Mouse (Mus musculus): ENCODE results near the gene Bcar3. TPM values are rescaled to one million over a fixed set of nuclear protein-coding genes. Genes with fewer than 3 reads are reported as not detected.

Gene Bcar3
- polyA plus RNA-seq, 1 experiment from 2014 or later: 2.8 TPM

GRCm38 (mm10) chr3:122343437-122343853 lies 49.5 kb downstream of the Bcar3 start:
- H3K4me1 ChIP-seq (ENCODE audit: control insufficient read depth in 2 of 2, insufficient read depth in 2 of 2, low read length in 2 of 2): peaks cover 0 to 2% of the 10 kb centered on the region in 2 experiments; a peak in 2 of 4 replicates
- H3K4me3 ChIP-seq (ENCODE audit: control insufficient read depth in 1 of 2, insufficient read depth in 1 of 2, low read depth in 1 of 2, low read length in 2 of 2): no peak overlapping the region
- no peak overlapping the region for H3K27ac ChIP-seq (replicated peaks in 1 of 2; ENCODE audit: control insufficient read depth in 1 of 2, insufficient read depth in 1 of 2, low read depth in 2 of 2, low read length in 2 of 2)
- H3K4me2 ChIP-seq (ENCODE audit: low read length): no peak overlapping the region
- no peaks in the 10 kb centered on the region for H3K36me3 ChIP-seq (ENCODE audit: control insufficient read depth, insufficient read depth, low read length)
- no peak for ATAC-seq (ENCODE audit: insufficient number of reproducible peaks, insufficient read depth, low FRiP score, low read depth)
- H3K27me3 ChIP-seq (ENCODE audit: control insufficient read depth, insufficient read depth, low read length): peaks cover 20% of the 10 kb centered on the region
- no peak overlapping the region for H3K9ac ChIP-seq (ENCODE audit: low read length)
- 61% methylated on average over 9 of the region's 9 CpGs for WGBS
- H3K9me3 ChIP-seq (ENCODE audit: control insufficient read depth, low read length): no peaks in the 10 kb centered on the region

- peaks cover 18% of the 10 kb centered on the region for H3K27me3 ChIP-seq (ENCODE audit: control insufficient read depth, insufficient read depth, low read length)
- no peak overlapping the region for H3K4me3 ChIP-seq (ENCODE audit: control insufficient read depth in 1 of 2, insufficient read depth in 1 of 2, low read depth in 1 of 2, low read length in 2 of 2)
- H3K27ac ChIP-seq (replicated peaks in 1 of 2; ENCODE audit: control insufficient read depth in 1 of 2, insufficient read depth in 1 of 2, low read depth in 2 of 2, low read length in 2 of 2): no peak overlapping the region
- no peak overlapping the region for H3K4me2 ChIP-seq (ENCODE audit: low read length)
- no peaks in the 10 kb centered on the region for H3K9me3 ChIP-seq (ENCODE audit: control insufficient read depth, low read length)
- no peak overlapping the region for H3K9ac ChIP-seq (ENCODE audit: low read length)
- 65% methylated on average over 5 of the region's 5 CpGs for WGBS
- no peak for ATAC-seq (ENCODE audit: insufficient number of reproducible peaks, insufficient read depth, low FRiP score, low read depth)
- no peaks in the 10 kb centered on the region for H3K36me3 ChIP-seq (ENCODE audit: control insufficient read depth, insufficient read depth, low read length)
- H3K4me1 ChIP-seq (ENCODE audit: control insufficient read depth in 2 of 2, insufficient read depth in 2 of 2, low read length in 2 of 2): peaks cover 0 to 2% of the 10 kb centered on the region in 2 experiments; a peak in 2 of 4 replicates
Observed at GRCm38 (mm10) chr3:122344350-122344749, 50.4 kb downstream of the Bcar3 start.

DNA sequence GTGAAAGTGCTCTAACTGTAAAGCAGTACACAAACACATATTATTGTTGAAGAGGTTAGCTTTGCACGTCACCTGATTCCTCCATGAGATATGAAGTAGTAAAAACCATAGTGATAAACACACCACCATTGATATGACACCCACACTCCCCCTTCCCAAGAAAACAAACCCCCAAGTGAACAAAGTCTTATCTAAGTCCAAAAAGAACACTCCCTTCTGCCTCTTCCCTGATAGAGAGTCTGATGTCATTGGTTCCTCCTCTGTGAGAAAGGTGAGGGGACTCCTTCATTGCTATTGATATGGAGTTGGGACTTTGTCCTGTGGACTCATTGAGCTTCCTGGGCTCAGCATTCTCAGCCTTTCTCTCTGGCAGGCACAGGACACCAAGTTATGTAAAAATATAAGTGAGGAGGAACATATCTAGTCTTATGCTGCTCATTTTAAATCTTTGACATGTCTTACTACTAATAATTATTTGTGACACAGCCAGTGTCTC lies 52.1 kb downstream of the Bcar3 start:
- WGBS: 66% methylated on average over 1 of the region's 1 CpGs
- Histone ChIP-seq H3K4me3 (ENCODE audit: control insufficient read depth in 1 of 2, insufficient read depth in 1 of 2, low read depth in 1 of 2, low read length in 2 of 2) (no peak overlapping the region), H3K27ac (replicated peaks in 1 of 2; ENCODE audit: control insufficient read depth in 1 of 2, insufficient read depth in 1 of 2, low read depth in 2 of 2, low read length in 2 of 2) (no peak overlapping the region), H3K9ac (ENCODE audit: low read length) (no peak overlapping the region), H3K4me1 (ENCODE audit: control insufficient read depth in 2 of 2, insufficient read depth in 2 of 2, low read length in 2 of 2) (no peaks in the 10 kb centered on the region; a peak in 1 of 4 replicates), H3K9me3 (ENCODE audit: control insufficient read depth, low read length) (no peaks in the 10 kb centered on the region), H3K36me3 (ENCODE audit: control insufficient read depth, insufficient read depth, low read length) (no peaks in the 10 kb centered on the region), H3K4me2 (ENCODE audit: low read length) (no peak overlapping the region), H3K27me3 (ENCODE audit: control insufficient read depth, insufficient read depth, low read length) (peaks cover 16% of the 10 kb centered on the region)
- ATAC-seq (ENCODE audit: insufficient number of reproducible peaks, insufficient read depth, low FRiP score, low read depth): no peak

- H3K27me3 ChIP-seq (ENCODE audit: control insufficient read depth, insufficient read depth, low read length): peaks cover 16% of the 10 kb centered on the region
- H3K36me3 ChIP-seq (ENCODE audit: control insufficient read depth, insufficient read depth, low read length): no peaks in the 10 kb centered on the region
- H3K27ac ChIP-seq (replicated peaks in 1 of 2; ENCODE audit: control insufficient read depth in 1 of 2, insufficient read depth in 1 of 2, low read depth in 2 of 2, low read length in 2 of 2): no peak overlapping the region
- no peak overlapping the region for H3K4me3 ChIP-seq (ENCODE audit: control insufficient read depth in 1 of 2, insufficient read depth in 1 of 2, low read depth in 1 of 2, low read length in 2 of 2)
- H3K9ac ChIP-seq (ENCODE audit: low read length): no peak overlapping the region
- no peaks in the 10 kb centered on the region; a peak in 1 of 4 replicates for H3K4me1 ChIP-seq (ENCODE audit: control insufficient read depth in 2 of 2, insufficient read depth in 2 of 2, low read length in 2 of 2)
- no peaks in the 10 kb centered on the region for H3K9me3 ChIP-seq (ENCODE audit: control insufficient read depth, low read length)
- H3K4me2 ChIP-seq (ENCODE audit: low read length): no peak overlapping the region
- WGBS: 78% methylated on average over 2 of the region's 2 CpGs
- ATAC-seq (ENCODE audit: insufficient number of reproducible peaks, insufficient read depth, low FRiP score, low read depth): no peak
Observed at GRCm38 (mm10) chr3:122346600-122346999, 52.7 kb downstream of the Bcar3 start.

DNA sequence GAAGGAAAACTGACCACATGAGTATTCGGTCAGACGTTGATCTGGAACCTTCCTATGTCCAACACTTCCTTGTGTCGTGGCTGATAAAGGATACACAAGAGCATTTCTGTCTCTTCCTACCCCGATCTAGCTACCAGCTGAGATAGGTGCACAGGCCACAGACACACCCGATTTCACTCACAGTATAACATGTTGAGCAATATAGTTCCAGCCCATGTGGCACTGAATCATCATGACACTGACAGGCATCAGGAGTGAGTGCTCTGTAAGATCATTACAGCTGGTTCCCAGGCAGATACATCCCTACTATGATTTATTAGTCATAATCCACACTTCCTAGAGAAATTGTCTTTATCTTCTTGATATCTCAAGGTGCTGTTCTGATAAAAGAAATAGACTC lies 54.7 kb downstream of the Bcar3 start:
- Histone ChIP-seq H3K4me3 (ENCODE audit: control insufficient read depth in 1 of 2, insufficient read depth in 1 of 2, low read depth in 1 of 2, low read length in 2 of 2) (no peak overlapping the region), H3K4me2 (ENCODE audit: low read length) (no peak overlapping the region), H3K27me3 (ENCODE audit: control insufficient read depth, insufficient read depth, low read length) (peaks cover 10% of the 10 kb centered on the region), H3K27ac (replicated peaks in 1 of 2; ENCODE audit: control insufficient read depth in 1 of 2, insufficient read depth in 1 of 2, low read depth in 2 of 2, low read length in 2 of 2) (no peak overlapping the region), H3K9me3 (ENCODE audit: control insufficient read depth, low read length) (no peaks in the 10 kb centered on the region), H3K9ac (ENCODE audit: low read length) (no peak overlapping the region), H3K36me3 (ENCODE audit: control insufficient read depth, insufficient read depth, low read length) (no peaks in the 10 kb centered on the region), H3K4me1 (ENCODE audit: control insufficient read depth in 2 of 2, insufficient read depth in 2 of 2, low read length in 2 of 2) (no peaks in the 10 kb centered on the region; a peak in 1 of 4 replicates)
- ATAC-seq (ENCODE audit: insufficient number of reproducible peaks, insufficient read depth, low FRiP score, low read depth): no peak
- WGBS: 81% methylated on average over 5 of the region's 5 CpGs

DNA sequence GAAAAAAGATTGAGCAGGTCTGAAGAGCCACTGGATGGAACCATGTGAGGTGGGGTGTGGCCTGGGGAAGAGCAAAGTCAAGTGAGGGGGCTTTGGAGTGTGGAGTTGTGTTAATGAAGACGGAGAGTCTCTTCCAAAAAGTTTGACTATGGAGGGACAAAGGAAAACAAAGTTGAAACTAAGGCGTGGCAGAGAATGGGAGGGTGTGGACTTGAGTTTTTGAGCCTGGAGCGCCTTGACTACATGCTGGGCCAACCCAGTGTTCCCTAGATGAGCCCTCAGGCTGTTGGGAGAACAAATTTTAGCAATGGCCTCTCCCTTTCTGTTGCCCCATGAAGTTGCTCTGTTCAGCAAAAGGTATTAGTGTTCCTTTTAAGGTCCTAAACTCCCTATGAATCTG lies 58.9 kb downstream of the Bcar3 start:
- Histone ChIP-seq H3K4me2 (ENCODE audit: low read length) (no peak overlapping the region), H3K4me3 (ENCODE audit: control insufficient read depth in 1 of 2, insufficient read depth in 1 of 2, low read depth in 1 of 2, low read length in 2 of 2) (no peak overlapping the region), H3K4me1 (ENCODE audit: control insufficient read depth in 2 of 2, insufficient read depth in 2 of 2, low read length in 2 of 2) (no peaks in the 10 kb centered on the region), H3K9me3 (ENCODE audit: control insufficient read depth, low read length) (no peaks in the 10 kb centered on the region), H3K27ac (replicated peaks in 1 of 2; ENCODE audit: control insufficient read depth in 1 of 2, insufficient read depth in 1 of 2, low read depth in 2 of 2, low read length in 2 of 2) (no peak overlapping the region), H3K27me3 (ENCODE audit: control insufficient read depth, insufficient read depth, low read length) (peaks cover 13% of the 10 kb centered on the region), H3K36me3 (ENCODE audit: control insufficient read depth, insufficient read depth, low read length) (no peaks in the 10 kb centered on the region), H3K9ac (ENCODE audit: low read length) (no peak overlapping the region)
- WGBS: 71% methylated on average over 3 of the region's 3 CpGs
- ATAC-seq (ENCODE audit: insufficient number of reproducible peaks, insufficient read depth, low FRiP score, low read depth): no peak

DNA sequence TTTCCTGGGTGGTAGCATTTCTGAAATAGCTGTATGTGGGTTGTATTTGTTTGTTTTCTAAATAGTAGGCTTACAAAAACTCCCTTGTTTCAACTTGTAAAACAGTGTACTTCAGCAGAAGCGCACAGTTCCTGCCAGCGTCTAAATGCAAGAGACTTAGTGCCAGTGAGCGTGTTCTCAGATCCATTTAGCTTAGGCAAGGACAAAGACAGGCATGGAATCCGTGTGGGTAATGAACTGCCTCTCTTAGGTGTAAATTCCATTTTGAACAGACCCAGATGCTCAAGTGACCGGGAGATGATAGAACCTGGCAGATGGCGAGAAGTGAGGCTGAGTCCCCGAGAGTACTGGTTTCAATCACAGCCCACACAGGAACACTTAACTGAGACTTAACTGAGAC lies 65.5 kb downstream of the Bcar3 start:
- Histone ChIP-seq H3K27me3 (ENCODE audit: control insufficient read depth, insufficient read depth, low read length) (0 out of 2 replicates have a peak, but pooled peaks cover 4% of the 10 kb centered on the region), H3K4me2 (ENCODE audit: low read length) (no peak overlapping the region), H3K36me3 (ENCODE audit: control insufficient read depth, insufficient read depth, low read length) (no peaks in the 10 kb centered on the region), H3K4me3 (ENCODE audit: control insufficient read depth in 1 of 2, insufficient read depth in 1 of 2, low read depth in 1 of 2, low read length in 2 of 2) (no peak overlapping the region), H3K27ac (replicated peaks in 1 of 2; ENCODE audit: control insufficient read depth in 1 of 2, insufficient read depth in 1 of 2, low read depth in 2 of 2, low read length in 2 of 2) (no peak overlapping the region), H3K9me3 (ENCODE audit: control insufficient read depth, low read length) (no peaks in the 10 kb centered on the region), H3K9ac (ENCODE audit: low read length) (no peak overlapping the region), H3K4me1 (ENCODE audit: control insufficient read depth in 2 of 2, insufficient read depth in 2 of 2, low read length in 2 of 2) (peaks cover 0 to 8% of the 10 kb centered on the region in 2 experiments; a peak in 1 of 4 replicates)
- WGBS: 72% methylated on average over 7 of the region's 7 CpGs
- no peak for ATAC-seq (ENCODE audit: insufficient number of reproducible peaks, insufficient read depth, low FRiP score, low read depth)

- WGBS: 90% methylated on average over 9 of the region's 9 CpGs
- Histone ChIP-seq H3K36me3 (ENCODE audit: control insufficient read depth, insufficient read depth, low read length) (no peaks in the 10 kb centered on the region), H3K4me2 (ENCODE audit: low read length) (no peak overlapping the region), H3K9me3 (ENCODE audit: control insufficient read depth, low read length) (no peaks in the 10 kb centered on the region), H3K27ac (replicated peaks in 1 of 2; ENCODE audit: control insufficient read depth in 1 of 2, insufficient read depth in 1 of 2, low read depth in 2 of 2, low read length in 2 of 2) (no peak overlapping the region), H3K4me1 (ENCODE audit: control insufficient read depth in 2 of 2, insufficient read depth in 2 of 2, low read length in 2 of 2) (peaks cover under 1 to 8% of the 10 kb centered on the region in 2 experiments; a peak in 3 of 4 replicates), H3K9ac (ENCODE audit: low read length) (no peak overlapping the region), H3K4me3 (ENCODE audit: control insufficient read depth in 1 of 2, insufficient read depth in 1 of 2, low read depth in 1 of 2, low read length in 2 of 2) (no peak overlapping the region), H3K27me3 (ENCODE audit: control insufficient read depth, insufficient read depth, low read length) (0 out of 2 replicates have a peak, but pooled peaks cover 4% of the 10 kb centered on the region)
- no peak for ATAC-seq (ENCODE audit: insufficient number of reproducible peaks, insufficient read depth, low FRiP score, low read depth)
Observed at GRCm38 (mm10) chr3:122359954-122360353, 66.0 kb downstream of the Bcar3 start.

Data from heart, embryonic 14.5 days (tissue).